Mouse (Mus musculus): ENCODE measurements around the gene Tlk1.

- TF ChIP-seq CTCF (IDR thresholded peaks at IDR 0.05; ENCODE audit: control insufficient read depth, insufficient read depth, insufficient replicate concordance, low read depth, low read length) (no peak), POLR2A (IDR thresholded peaks at IDR 0.05; ENCODE audit: control insufficient read depth, low read depth, low read length) (no peak)
These were observed 73.4 kb downstream of the Tlk1 start for GRCm38 (mm10) chr2:70752149-70752548.
